Mouse (Mus musculus) bone marrow, adult 2 months (tissue): ENCODE data around the gene Uts2. TPM values are rescaled to one million over a fixed set of nuclear protein-coding genes. Genes with fewer than 3 reads are reported as not detected.
A peak's percentile ranks its signal among the peaks of the same experiment; 100 is the strongest.

Experiments
- H3K27ac ChIP-seq: fragments of 200-500 bp; 2 replicates; pipeline ENCODE4 v1.5.1; 2012; ENCODE audit warnings: low read depth, mild to moderate bottlenecking, control low read depth, inconsistent platforms, low read length; ENCODE audit not compliant: control insufficient read depth, poor library complexity, insufficient read depth
- H3K4me1 ChIP-seq: fragments of 200-500 bp; 2 replicates; pipeline ENCODE4 v1.6.1; 2011; ENCODE audit warnings: low read length; ENCODE audit not compliant: control insufficient read depth, insufficient read depth
- H3K4me3 ChIP-seq: fragments of 200-500 bp; replicated peaks from 2 replicates; pipeline ENCODE3; 2011; ENCODE audit warnings: mild to moderate bottlenecking, low read depth, low read length, control low read depth; ENCODE audit not compliant: control insufficient read depth
- CTCF ChIP-seq: fragments of 200-500 bp; IDR thresholded peaks from 2 replicates; pipeline ENCODE4 v1.5.1; 2011; ENCODE audit warnings: low read length, control low read depth; ENCODE audit not compliant: control insufficient read depth, insufficient read depth
- POLR2A ChIP-seq: fragments of 200-500 bp; IDR thresholded peaks from 2 replicates; pipeline ENCODE4 v1.6.1; 2011; ENCODE audit warnings: low read depth, mild to moderate bottlenecking, control low read depth, low read length, borderline replicate concordance; ENCODE audit not compliant: control insufficient read depth
- whole genome bisulfite sequencing: fragments of 180-500 bp; shearing (Covaris S2); methylation state at CpG from one replicate; pipeline ENCODE4 v1.1.7; 2018; 5-methylcytosine and 5-hydroxymethylcytosine counted together
- polyA plus RNA-seq: library from polyadenylated mRNA; stranded (reverse); fragments of >200 nt; gene quantifications from 2 replicates; pipeline ENCODE4 v1.2.4, GENCODE M21; 2011; ENCODE audit warnings: low replicate concordance; ENCODE audit not compliant: missing spikeins, insufficient read depth, insufficient read length

Uts2 gene
- polyA plus RNA-seq, result not detected in 2 replicates

DNA sequence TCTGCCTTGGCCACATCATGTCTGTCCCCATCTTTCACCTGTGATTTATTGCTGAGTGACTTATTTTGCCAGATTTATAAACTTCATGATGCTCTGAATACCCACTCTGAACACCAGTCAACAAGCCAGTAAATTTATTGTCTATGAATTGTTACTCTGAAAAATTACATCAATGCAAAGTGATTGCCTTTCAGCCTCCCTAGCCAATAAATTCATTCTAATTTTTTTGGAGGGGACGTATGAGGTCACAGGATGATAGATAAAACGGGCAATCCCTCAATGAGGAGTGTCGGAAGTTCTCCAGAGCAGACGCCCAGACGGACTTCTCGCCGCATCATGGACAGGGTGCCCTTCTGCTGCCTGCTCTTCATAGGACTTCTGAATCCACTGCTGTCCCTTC is at the start of gene Uts2:
Uts2 (plus strand) TSS at position 301 of the 400 bp plus-strand sequence.
- H3K4me3 ChIP-seq, result no peak within 1 kb of the TSS
- 82% methylated on average over 7 of the region's 7 CpGs for WGBS
- no peak within 1 kb of the TSS for H3K27ac ChIP-seq
- no peaks in the 10 kb centered on the region for H3K4me1 ChIP-seq
- TF ChIP-seq CTCF (no peak), POLR2A (no peak)

GRCm38 (mm10) chr4:150950972-150951371 is 45.9 kb upstream of the Uts2 start:
- H3K4me1 ChIP-seq, result no peaks in the 10 kb centered on the region
- TF ChIP-seq CTCF, result no peak
- TF ChIP-seq POLR2A, result no peak
- 69% methylated on average over 10 of the region's 10 CpGs for WGBS
- H3K27ac ChIP-seq, result no peak overlapping the region
- no peak overlapping the region for H3K4me3 ChIP-seq

DNA sequence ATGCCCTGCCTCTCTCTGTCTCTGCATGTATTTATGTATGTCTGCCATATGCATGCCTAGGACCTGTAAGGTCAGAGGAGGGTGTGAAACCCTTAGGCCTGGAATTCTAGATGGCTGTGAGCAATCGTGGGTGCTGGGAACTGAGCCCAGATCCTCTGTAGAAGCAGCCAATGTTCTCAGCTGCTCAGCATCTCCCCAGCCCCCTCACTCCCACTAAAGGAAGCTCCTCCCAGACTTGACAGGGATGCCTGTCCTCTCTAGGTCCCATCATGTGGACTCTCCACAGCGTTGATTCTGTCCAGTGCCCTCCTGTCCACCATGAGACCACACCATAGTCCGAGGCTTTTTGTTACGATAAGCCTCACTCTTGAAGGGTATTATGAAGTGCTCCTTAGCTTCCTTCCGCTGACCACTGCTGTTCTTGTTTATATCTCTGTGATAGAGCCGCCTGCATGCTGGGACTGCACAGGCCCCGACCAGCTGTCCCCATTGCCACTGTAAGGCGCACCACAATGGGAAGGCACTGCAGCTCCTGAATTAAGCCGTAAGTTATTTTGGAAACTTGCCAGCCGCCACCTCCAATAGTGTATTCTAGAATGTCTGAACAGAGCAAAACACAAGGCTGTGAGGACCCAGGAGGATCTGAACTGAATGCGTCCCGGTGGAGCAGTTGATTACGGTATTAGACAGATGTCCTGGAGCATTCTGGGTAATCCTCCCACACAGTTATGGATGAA is 40.4 kb upstream of the Uts2 start:
- TF ChIP-seq POLR2A (no peak), CTCF (no peak)
- Histone ChIP-seq H3K4me1 (no peaks in the 10 kb centered on the region), H3K27ac (no peak overlapping the region), H3K4me3 (no peak overlapping the region)
- WGBS, result 79% methylated on average over 13 of the region's 13 CpGs

DNA sequence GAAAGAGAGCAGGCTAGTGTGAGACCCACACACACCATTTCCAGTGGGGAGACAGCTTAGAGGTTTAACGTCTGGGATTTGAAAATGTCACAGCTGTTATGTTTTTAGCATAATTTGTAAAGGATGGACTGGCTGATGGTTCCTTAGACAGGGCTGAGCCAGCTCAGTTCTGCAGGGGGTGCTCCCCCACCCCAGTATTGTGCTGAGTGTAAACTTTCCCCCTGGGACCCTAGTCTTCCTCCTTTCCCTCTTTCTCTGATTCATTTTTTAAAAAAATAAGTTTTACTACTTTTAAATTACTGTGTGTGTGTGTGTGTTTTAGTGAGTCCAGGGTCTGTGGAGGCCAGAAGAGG is 39.8 kb upstream of the Uts2 start:
- 45% methylated on average over 1 of the region's 1 CpGs for WGBS
- no peaks in the 10 kb centered on the region for H3K4me1 ChIP-seq

GRCm38 (mm10) chr4:150958536-150958935 is 38.4 kb upstream of the Uts2 start:
- Histone ChIP-seq H3K4me1 (no peaks in the 10 kb centered on the region), H3K4me3 (no peak overlapping the region), H3K27ac (no peak overlapping the region)
- 67% methylated on average over 7 of the region's 7 CpGs for WGBS
- TF ChIP-seq CTCF (no peak), POLR2A (no peak)

More for the DNA sequence above, 39.8 kb upstream of the Uts2 start:
- Histone ChIP-seq H3K27ac (no peak overlapping the region), H3K4me3 (no peak overlapping the region)
- TF ChIP-seq CTCF, result no peak
- TF ChIP-seq POLR2A, result no peak

- WGBS, result 60% methylated on average over 6 of the region's 6 CpGs
- TF ChIP-seq CTCF (no peak), POLR2A (no peak)
- H3K4me1 ChIP-seq, result no peaks in the 10 kb centered on the region
- H3K27ac ChIP-seq, result no peak overlapping the region
- no peak overlapping the region for H3K4me3 ChIP-seq
Measured at GRCm38 (mm10) chr4:150962231-150962630, 34.7 kb upstream of the Uts2 start.

- no peak overlapping the region for H3K4me3 ChIP-seq
- 66% methylated on average over 2 of the region's 2 CpGs for WGBS
- no peak overlapping the region for H3K27ac ChIP-seq
- H3K4me1 ChIP-seq, result no peaks in the 10 kb centered on the region
- no peak for TF ChIP-seq CTCF
Measured at GRCm38 (mm10) chr4:150963711-150964110, 33.2 kb upstream of the Uts2 start.

GRCm38 (mm10) chr4:150964635-150965554 is 32.0 kb upstream of the Uts2 start:
- WGBS, result 4% methylated on average over 25 of the region's 25 CpGs
- H3K27ac ChIP-seq, result no peak overlapping the region
- TF ChIP-seq POLR2A, result no peak
- peak; percentile 86 for TF ChIP-seq CTCF
- H3K4me1 ChIP-seq, result no peaks in the 10 kb centered on the region
- no peak overlapping the region for H3K4me3 ChIP-seq

DNA sequence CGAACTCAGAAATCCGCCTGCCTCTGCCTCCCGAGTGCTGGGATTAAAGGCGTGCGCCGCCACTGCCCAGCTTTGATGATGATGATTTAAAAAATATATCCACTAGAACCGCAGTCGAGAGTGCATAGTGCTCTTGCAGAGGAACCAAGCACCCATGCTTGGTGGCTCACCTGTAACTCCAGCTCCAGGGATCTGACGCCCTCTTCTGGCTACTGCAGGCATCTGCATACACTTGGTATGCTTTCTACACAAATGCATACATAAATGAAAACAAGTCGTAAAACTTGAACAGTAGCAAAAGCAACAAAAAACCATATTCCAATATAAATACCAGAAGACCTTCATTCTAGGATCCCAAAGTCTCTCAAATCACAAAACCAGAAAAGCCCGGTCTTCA is 31.3 kb upstream of the Uts2 start:
- no peak for TF ChIP-seq POLR2A
- 0 out of 2 replicates have a peak, but pooled peaks have one; percentile 9 for TF ChIP-seq CTCF
- H3K4me3 ChIP-seq, result no peak overlapping the region
- no peaks in the 10 kb centered on the region for H3K4me1 ChIP-seq
- 68% methylated on average over 11 of the region's 11 CpGs for WGBS
- H3K27ac ChIP-seq, result no peak overlapping the region
